Mouse (Mus musculus): ENCODE results near the gene Orc4.
"Not testable (repeated sequence)": the region's sequence is repeated elsewhere in the genome, so short reads cannot be mapped to it uniquely, and the experiment has no call there.

Gene Orc4

GRCm38 (mm10) chr2:48950252-48950315, at the start of gene Orc4:
TSS of gene Orc4 (minus strand) at chr2:48950277.
- DNase-seq (ENCODE audit: low read depth, low spot score): no peak

GRCm38 (mm10) chr2:48990322-48990721, 40.2 kb upstream of the Orc4 start:
- DNase-seq (ENCODE audit: low read depth, low spot score): no peak

GRCm38 (mm10) chr2:48978920-48979319, 28.8 kb upstream of the Orc4 start:
- no peak for DNase-seq (ENCODE audit: low read depth, low spot score)

- no peak for DNase-seq (ENCODE audit: low read depth, low spot score)
These were observed 6.5 kb upstream of the Orc4 start for GRCm38 (mm10) chr2:48956591-48956990.

GRCm38 (mm10) chr2:48950316-48950880, 321 bp upstream of the Orc4 start:
- no peak for DNase-seq (ENCODE audit: low read depth, low spot score)

GRCm38 (mm10) chr2:48949743-48950251, 280 bp downstream of the Orc4 start:
- DNase-seq (ENCODE audit: low read depth, low spot score): peak; percentile 50

GRCm38 (mm10) chr2:48948841-48949584, 1.1 kb downstream of the Orc4 start, which contains the start of gene Mbd5:
TSS of gene Mbd5 (plus strand) at chr2:48949508.
- DNase-seq (ENCODE audit: low read depth, low spot score): peak; percentile 98

- DNase-seq (ENCODE audit: low read depth, low spot score): no peak
These were observed 2.3 kb downstream of the Orc4 start for GRCm38 (mm10) chr2:48947761-48948160.

GRCm38 (mm10) chr2:48935058-48935457, 15.0 kb downstream of the Orc4 start:
- no peak for DNase-seq (ENCODE audit: low read depth, low spot score)

GRCm38 (mm10) chr2:48915832-48916231, 34.2 kb downstream of the Orc4 start:
- no peak for DNase-seq (ENCODE audit: low read depth, low spot score)

- no peak for DNase-seq (ENCODE audit: low read depth, low spot score)
These were observed 35.9 kb downstream of the Orc4 start for GRCm38 (mm10) chr2:48914185-48914584.

- peak; percentile 16 for DNase-seq (ENCODE audit: low read depth, low spot score)
These were observed 41.2 kb downstream of the Orc4 start for GRCm38 (mm10) chr2:48908866-48909265.

- DNase-seq (ENCODE audit: low read depth, low spot score): no peak
These were observed 54.9 kb downstream of the Orc4 start for GRCm38 (mm10) chr2:48895186-48895585.

- DNase-seq (ENCODE audit: low read depth, low spot score): peak; percentile 55
These were observed 64.1 kb downstream of the Orc4 start for GRCm38 (mm10) chr2:48885945-48886344.

- DNase-seq (ENCODE audit: low read depth, low spot score): no peak
These were observed 81.7 kb downstream of the Orc4 start for GRCm38 (mm10) chr2:48868199-48868913.

GRCm38 (mm10) chr2:48865596-48865995, 84.5 kb downstream of the Orc4 start:
- DNase-seq (ENCODE audit: low read depth, low spot score): not testable (repeated sequence)
